Comparison of ENCODE assay signal across 1 mouse cellular context in the genomic region with DNA sequence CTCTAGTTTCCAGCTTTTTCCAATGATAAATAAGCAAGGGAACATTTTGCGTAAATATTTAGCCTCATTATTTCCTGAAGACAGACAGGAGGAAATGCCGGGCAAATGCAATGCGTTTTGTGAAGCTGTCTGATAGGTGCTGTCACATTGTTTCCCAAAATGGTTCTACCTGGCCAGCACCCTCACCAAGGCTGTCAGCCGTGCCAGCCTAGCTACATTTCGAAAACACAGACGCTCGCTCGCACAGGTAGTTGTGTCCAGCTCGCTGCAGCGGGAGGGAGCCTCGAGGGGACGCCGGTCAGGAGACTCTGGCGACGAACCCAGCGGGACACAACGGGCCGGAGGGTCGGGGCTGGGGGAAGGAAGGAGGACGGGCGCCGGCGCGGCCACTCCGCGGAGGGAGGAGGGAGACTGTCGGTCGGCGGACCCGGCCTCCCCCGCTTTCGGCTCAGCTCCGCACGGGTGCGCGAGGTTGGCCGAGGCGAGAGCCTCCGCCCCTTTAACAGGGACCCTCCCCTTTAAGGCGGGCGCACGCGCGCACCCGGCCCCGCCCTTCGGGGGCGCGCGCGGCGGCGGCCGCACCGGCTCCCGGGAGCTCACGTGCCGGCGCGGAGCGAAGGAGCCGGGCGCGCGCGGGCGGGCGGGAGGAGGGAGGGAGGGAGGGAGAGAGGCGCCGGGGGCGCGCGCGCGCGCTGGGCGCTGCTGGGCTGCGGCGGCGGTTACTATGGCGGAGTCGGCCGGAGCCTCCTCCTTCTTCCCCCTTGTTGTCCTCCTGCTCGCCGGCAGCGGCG.
TF ChIP-seq lines count a peak whose summit lies in the region.

TSS of gene Acvr1b (plus strand) at position 647 of the 791 bp plus-strand sequence.

TF ChIP-seq in CH12.LX, 34 proteins besides CTCF, POLR2A, EP300 and RAD21 (continued from another document):
- TF ChIP-seq NRF1 (IDR thresholded peaks at IDR 0.05; ENCODE audit: low read depth, low read length) (peak; percentile 76), MEF2A (IDR thresholded peaks at IDR 0.05; ENCODE audit: borderline replicate concordance, low read depth, low read length) (peak; percentile 46; the same call in 1 of the 2 replicates), POLR2AphosphoS2 (IDR thresholded peaks at IDR 0.05; ENCODE audit: low read depth, low read length) (no peak), MAZ (IDR thresholded peaks at IDR 0.05; ENCODE audit: low read depth, low read length) (peak; percentile 65; the same call in 1 of the 2 replicates), GABPA (IDR thresholded peaks at IDR 0.05; ENCODE audit: insufficient replicate concordance, low read depth, low read length) (no peak), UBTF (IDR thresholded peaks at IDR 0.05; ENCODE audit: low read depth, low read length) (peak; percentile 86), ETS1 (conservative IDR thresholded peaks at IDR 0.05; ENCODE audit: low read depth, low read length) (no peak), MXI1 (IDR thresholded peaks at IDR 0.05; ENCODE audit: low read depth, low read length) (peak; percentile 44), HCFC1 (IDR thresholded peaks at IDR 0.05; ENCODE audit: low read depth, low read length) (no peak; the same call in 1 of the 2 replicates), CHD2 (IDR thresholded peaks at IDR 0.05; ENCODE audit: low read length) (no peak), RCOR1 (conservative IDR thresholded peaks at IDR 0.05; ENCODE audit: low read depth, low read length) (no peak), JUND (conservative IDR thresholded peaks at IDR 0.05; ENCODE audit: low read depth, low read length) (no peak), USF1 (IDR thresholded peaks at IDR 0.05; ENCODE audit: low read depth, low read length) (no peak), JUN (IDR thresholded peaks at IDR 0.05; ENCODE audit: insufficient read depth, low read depth, low read length) (no peak), ZMIZ1 (IDR thresholded peaks at IDR 0.05; ENCODE audit: low read depth, low read length) (no peak; the same call in 1 of the 2 replicates), SIN3A (IDR thresholded peaks at IDR 0.05; ENCODE audit: low read length) (peak; percentile 59; the same call in 1 of the 2 replicates), PAX5 (IDR thresholded peaks at IDR 0.05; ENCODE audit: low read length) (no peak), TCF12 (IDR thresholded peaks at IDR 0.05; ENCODE audit: low read depth, low read length) (peak; percentile 74), BHLHE40 (IDR thresholded peaks at IDR 0.05; ENCODE audit: low read depth, low read length) (peak; percentile 87)
